Mouse (Mus musculus): ENCODE data around the gene Tmem259. TPM values are rescaled to one million over a fixed set of nuclear protein-coding genes. Genes with fewer than 3 reads are reported as not detected.

Gene Tmem259
- total RNA-seq (2012; rRNA removed) = 127 and 220 TPM in 2 replicates

DNA sequence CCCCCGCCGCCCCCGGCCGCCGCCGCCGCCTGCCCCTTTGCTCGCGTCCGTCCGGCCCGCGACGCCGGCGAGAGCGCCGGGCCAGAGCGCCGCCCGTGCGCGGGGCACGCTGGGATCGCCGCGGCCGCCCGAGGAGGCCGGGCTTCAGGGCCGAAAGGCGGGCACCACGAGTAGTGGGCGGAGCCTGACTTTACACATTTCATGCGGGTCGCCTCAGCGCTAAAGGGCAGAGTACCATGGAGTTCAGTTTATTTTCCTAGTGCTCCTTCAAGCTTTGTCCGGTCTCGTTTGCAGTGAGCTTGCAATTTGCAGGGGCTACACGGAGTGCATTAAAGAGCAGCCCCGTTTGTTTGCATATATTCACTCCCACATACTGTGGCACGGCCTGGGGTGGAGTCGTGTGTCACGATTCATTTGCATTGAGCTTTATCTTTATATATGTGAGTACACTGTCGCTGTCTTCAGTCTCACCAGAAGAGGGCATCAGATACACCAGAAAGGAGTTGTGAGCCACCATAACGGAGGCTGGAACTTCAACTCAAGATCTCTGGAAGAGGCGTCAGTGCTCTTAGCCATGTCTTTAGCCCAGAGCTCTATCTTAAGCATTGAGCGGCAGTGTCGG is at the start of gene Tmem259:
Gene Tmem259 (minus strand): TSS at position 136 of the 622 bp plus-strand sequence.
- TF ChIP-seq ZC3H11A (IDR thresholded peaks at IDR 0.05; ENCODE audit: borderline replicate concordance, low read depth, low read length) (0 out of 2 replicates have a peak, but pooled peaks have one; percentile 1), MAFK (IDR thresholded peaks at IDR 0.05; ENCODE audit: insufficient read depth, low read depth, low read length) (no peak), HCFC1 (IDR thresholded peaks at IDR 0.05; ENCODE audit: borderline replicate concordance, insufficient read depth, low read length) (0 out of 2 replicates have a peak, but pooled peaks have one; percentile 18)
- Histone ChIP-seq H3K9me3 (ENCODE audit: control insufficient read depth, insufficient read depth, low read depth, low read length) (no peaks in the 10 kb centered on the region), H3K4me3 (ENCODE audit: insufficient read depth in 1 of 2, low read depth in 1 of 2, low read length in 2 of 2, poor library complexity in 1 of 2, severe bottlenecking in 1 of 2) (peak within 1 kb of the TSS; percentile 88 to 100), H3K4me1 (ENCODE audit: control insufficient read depth in 2 of 2, insufficient read depth in 2 of 2, low read length in 2 of 2, poor library complexity in 1 of 2) (peaks cover 11 to 24% of the 10 kb centered on the region in 2 experiments), H3K27ac (ENCODE audit: insufficient read depth, low read depth, low read length, poor library complexity, severe bottlenecking) (peak within 1 kb of the TSS; percentile 91), H3K36me3 (ENCODE audit: control insufficient read depth, insufficient read depth, low read length, poor library complexity, severe bottlenecking) (peaks cover 5% of the 10 kb centered on the region; the same call in 1 of the 2 replicates), H3K9ac (ENCODE audit: insufficient read depth, low read depth, low read length, poor library complexity, severe bottlenecking) (peak within 1 kb of the TSS; percentile 94)
- DNase-seq (ENCODE audit: low read depth, low spot score) = peak; percentile 84
- in situ Hi-C loops (cut with MboI; ENCODE audit: low sequenced_read_pairs in 2 of 2, unreplicated experiment in 2 of 2) = loop anchor here in 1 of 2 experiments (25.0 kb wide), 1 partner anchor 128 kb away; the partner anchor contains the start of genes Sbno2 and Stk11

DNA sequence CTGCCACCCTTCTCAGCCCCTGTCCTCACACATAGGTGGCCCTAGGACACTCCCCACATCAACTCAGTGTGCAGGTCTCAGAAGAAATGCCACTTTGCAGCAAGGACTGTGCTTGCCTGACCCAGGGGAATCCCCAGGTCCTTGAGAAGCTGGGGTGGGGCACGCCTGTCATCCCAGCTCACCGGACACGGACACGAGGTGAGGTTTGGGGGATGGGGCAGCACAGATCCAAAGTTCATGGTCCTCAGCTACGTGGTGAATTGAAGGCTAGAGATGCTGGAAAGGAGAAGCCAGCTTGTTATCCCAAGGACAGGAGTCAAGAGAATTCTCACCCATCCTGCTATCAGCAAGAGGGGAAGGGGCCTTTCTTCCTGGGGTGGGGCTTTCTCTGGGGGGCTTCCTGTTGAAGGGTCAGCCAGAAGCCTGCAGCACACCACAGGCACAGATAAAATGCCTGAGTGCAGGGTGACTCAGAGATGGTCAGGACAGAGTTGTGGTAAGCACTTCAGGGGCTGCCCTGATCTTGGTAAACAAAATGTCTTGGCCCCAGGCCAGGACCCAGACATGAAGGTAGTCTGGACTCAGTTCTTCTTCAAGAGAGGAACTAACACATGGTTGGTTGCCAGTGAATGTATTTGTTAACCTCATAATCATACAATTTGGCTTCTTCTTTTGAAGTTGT is 48.8 kb upstream of the Tmem259 start:
- DNase-seq (ENCODE audit: low read depth, low spot score) = no peak
- Histone ChIP-seq H3K27ac (ENCODE audit: insufficient read depth, low read depth, low read length, poor library complexity, severe bottlenecking) (no peak overlapping the region), H3K9me3 (ENCODE audit: control insufficient read depth, insufficient read depth, low read depth, low read length) (no peaks in the 10 kb centered on the region), H3K9ac (ENCODE audit: insufficient read depth, low read depth, low read length, poor library complexity, severe bottlenecking) (no peak overlapping the region), H3K4me3 (ENCODE audit: insufficient read depth in 1 of 2, low read depth in 1 of 2, low read length in 2 of 2, poor library complexity in 1 of 2, severe bottlenecking in 1 of 2) (no peak overlapping the region), H3K4me1 (ENCODE audit: control insufficient read depth in 2 of 2, insufficient read depth in 2 of 2, low read length in 2 of 2, poor library complexity in 1 of 2) (peaks cover 6 to 24% of the 10 kb centered on the region in 2 experiments), H3K36me3 (ENCODE audit: control insufficient read depth, insufficient read depth, low read length, poor library complexity, severe bottlenecking) (peaks cover 38% of the 10 kb centered on the region)
- in situ Hi-C loops (cut with MboI; ENCODE audit: low sequenced_read_pairs in 2 of 2, unreplicated experiment in 2 of 2) = no loop called here
- no peak for TF ChIP-seq HCFC1 (IDR thresholded peaks at IDR 0.05; ENCODE audit: borderline replicate concordance, insufficient read depth, low read length)

DNA sequence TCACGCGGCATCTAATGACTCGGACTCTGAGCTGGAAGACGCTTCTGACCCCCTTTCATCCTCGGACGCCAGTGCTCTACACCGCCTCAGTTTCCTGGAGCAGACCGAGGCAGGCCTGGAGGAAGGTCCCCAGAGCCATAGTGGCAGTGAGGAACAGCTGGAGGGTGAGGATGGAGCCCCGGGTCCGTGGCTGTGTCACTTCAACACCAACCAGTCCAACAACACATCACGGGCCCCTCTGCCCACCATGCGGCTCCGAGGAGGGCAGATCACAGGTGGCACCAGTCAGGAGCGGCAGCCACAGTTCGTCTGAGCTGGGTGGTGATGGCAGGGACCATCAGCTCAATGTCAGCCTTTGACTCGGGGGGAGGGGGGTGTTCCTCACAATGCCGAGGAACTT is 46.6 kb upstream of the Tmem259 start:
- H3K27ac ChIP-seq (ENCODE audit: insufficient read depth, low read depth, low read length, poor library complexity, severe bottlenecking) = no peak overlapping the region
- no peaks in the 10 kb centered on the region for H3K9me3 ChIP-seq (ENCODE audit: control insufficient read depth, insufficient read depth, low read depth, low read length)
- no peak overlapping the region for H3K9ac ChIP-seq (ENCODE audit: insufficient read depth, low read depth, low read length, poor library complexity, severe bottlenecking)
- TF ChIP-seq ZC3H11A (IDR thresholded peaks at IDR 0.05; ENCODE audit: borderline replicate concordance, low read depth, low read length) (no peak), MAFK (IDR thresholded peaks at IDR 0.05; ENCODE audit: insufficient read depth, low read depth, low read length) (no peak), CHD2 (IDR thresholded peaks at IDR 0.05; ENCODE audit: low read depth, low read length) (no peak)
- DNase-seq (ENCODE audit: low read depth, low spot score) = no peak
- peaks cover 15% of the 10 kb centered on the region for H3K36me3 ChIP-seq (ENCODE audit: control insufficient read depth, insufficient read depth, low read length, poor library complexity, severe bottlenecking)
- peaks cover 6 to 34% of the 10 kb centered on the region in 2 experiments for H3K4me1 ChIP-seq (ENCODE audit: control insufficient read depth in 2 of 2, insufficient read depth in 2 of 2, low read length in 2 of 2, poor library complexity in 1 of 2)
- in situ Hi-C loops (cut with MboI; ENCODE audit: low sequenced_read_pairs in 2 of 2, unreplicated experiment in 2 of 2) = no loop called here
- no peak overlapping the region for H3K4me3 ChIP-seq (ENCODE audit: insufficient read depth in 1 of 2, low read depth in 1 of 2, low read length in 2 of 2, poor library complexity in 1 of 2, severe bottlenecking in 1 of 2)

DNA sequence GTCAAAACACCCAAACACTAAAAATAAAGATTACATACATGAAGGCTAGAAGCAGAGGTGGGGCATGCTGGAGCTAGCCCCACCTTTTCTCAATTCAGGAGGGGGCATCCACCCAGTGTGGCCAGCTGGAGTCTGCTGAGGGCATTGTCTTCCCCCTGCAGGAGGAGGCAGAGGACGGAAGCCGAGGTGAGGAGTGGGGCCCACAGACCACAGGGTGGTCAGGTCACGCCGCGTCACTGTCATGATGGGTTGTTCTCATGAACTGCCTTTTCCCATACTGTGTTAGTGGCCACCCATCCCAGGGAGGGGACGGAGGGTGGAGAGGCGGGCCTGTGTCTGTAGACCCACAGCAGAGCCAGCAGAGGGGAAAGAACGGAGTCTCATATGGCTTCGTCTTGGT is 46.1 kb upstream of the Tmem259 start:
- in situ Hi-C loops (cut with MboI; ENCODE audit: low sequenced_read_pairs in 2 of 2, unreplicated experiment in 2 of 2) = no loop called here
- H3K36me3 ChIP-seq (ENCODE audit: control insufficient read depth, insufficient read depth, low read length, poor library complexity, severe bottlenecking) = peaks cover 10% of the 10 kb centered on the region; the same call in 1 of the 2 replicates

DNA sequence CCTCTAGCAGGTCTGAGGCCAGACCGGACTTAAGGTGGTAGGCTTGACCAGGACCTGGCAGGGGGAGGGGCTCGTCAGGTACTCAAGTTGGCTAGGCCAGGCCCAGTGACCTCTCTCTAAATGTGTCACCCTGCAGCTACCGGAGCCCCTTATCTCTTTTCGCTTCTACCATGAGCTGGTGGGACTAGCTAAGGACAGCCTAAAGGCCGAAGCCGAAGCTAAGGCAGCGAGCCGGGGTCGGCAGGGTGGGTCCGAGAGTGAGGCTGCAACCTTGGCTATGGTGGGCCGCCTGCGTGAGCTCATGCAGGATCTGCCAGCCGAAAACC is 44.4 kb upstream of the Tmem259 start:
- Histone ChIP-seq H3K36me3 (ENCODE audit: control insufficient read depth, insufficient read depth, low read length, poor library complexity, severe bottlenecking) (peaks cover 5% of the 10 kb centered on the region; the same call in 1 of the 2 replicates), H3K4me1 (ENCODE audit: control insufficient read depth in 2 of 2, insufficient read depth in 2 of 2, low read length in 2 of 2, poor library complexity in 1 of 2) (peaks cover 0 to 42% of the 10 kb centered on the region in 2 experiments; a peak in 2 of 4 replicates), H3K27ac (ENCODE audit: insufficient read depth, low read depth, low read length, poor library complexity, severe bottlenecking) (no peak overlapping the region), H3K9ac (ENCODE audit: insufficient read depth, low read depth, low read length, poor library complexity, severe bottlenecking) (no peak overlapping the region), H3K4me3 (ENCODE audit: insufficient read depth in 1 of 2, low read depth in 1 of 2, low read length in 2 of 2, poor library complexity in 1 of 2, severe bottlenecking in 1 of 2) (no peak overlapping the region), H3K9me3 (ENCODE audit: control insufficient read depth, insufficient read depth, low read depth, low read length) (no peaks in the 10 kb centered on the region)
- in situ Hi-C loops (cut with MboI; ENCODE audit: low sequenced_read_pairs in 2 of 2, unreplicated experiment in 2 of 2) = no loop called here
- DNase-seq (ENCODE audit: low read depth, low spot score) = no peak
- TF ChIP-seq MAFK (IDR thresholded peaks at IDR 0.05; ENCODE audit: insufficient read depth, low read depth, low read length) = no peak
- no peak for TF ChIP-seq ZNF384 (IDR thresholded peaks at IDR 0.05; ENCODE audit: low read depth, low read length)
- TF ChIP-seq CHD2 (IDR thresholded peaks at IDR 0.05; ENCODE audit: low read depth, low read length) = no peak

More for the DNA sequence above, 46.1 kb upstream of the Tmem259 start:
- TF ChIP-seq ZC3H11A (IDR thresholded peaks at IDR 0.05; ENCODE audit: borderline replicate concordance, low read depth, low read length) = no peak
- no peak for TF ChIP-seq CHD2 (IDR thresholded peaks at IDR 0.05; ENCODE audit: low read depth, low read length)
- TF ChIP-seq MAFK (IDR thresholded peaks at IDR 0.05; ENCODE audit: insufficient read depth, low read depth, low read length) = no peak
- no peak for TF ChIP-seq ZNF384 (IDR thresholded peaks at IDR 0.05; ENCODE audit: low read depth, low read length)
- Histone ChIP-seq H3K9ac (ENCODE audit: insufficient read depth, low read depth, low read length, poor library complexity, severe bottlenecking) (no peak overlapping the region), H3K27ac (ENCODE audit: insufficient read depth, low read depth, low read length, poor library complexity, severe bottlenecking) (no peak overlapping the region), H3K4me1 (ENCODE audit: control insufficient read depth in 2 of 2, insufficient read depth in 2 of 2, low read length in 2 of 2, poor library complexity in 1 of 2) (peaks cover 6 to 37% of the 10 kb centered on the region in 2 experiments), H3K4me3 (ENCODE audit: insufficient read depth in 1 of 2, low read depth in 1 of 2, low read length in 2 of 2, poor library complexity in 1 of 2, severe bottlenecking in 1 of 2) (no peak overlapping the region), H3K9me3 (ENCODE audit: control insufficient read depth, insufficient read depth, low read depth, low read length) (no peaks in the 10 kb centered on the region)
- no peak for DNase-seq (ENCODE audit: low read depth, low spot score)

Measured in ES-E14 (cell line).